Mouse (Mus musculus): ENCODE measurements around the gene Tpst1.

DNA sequence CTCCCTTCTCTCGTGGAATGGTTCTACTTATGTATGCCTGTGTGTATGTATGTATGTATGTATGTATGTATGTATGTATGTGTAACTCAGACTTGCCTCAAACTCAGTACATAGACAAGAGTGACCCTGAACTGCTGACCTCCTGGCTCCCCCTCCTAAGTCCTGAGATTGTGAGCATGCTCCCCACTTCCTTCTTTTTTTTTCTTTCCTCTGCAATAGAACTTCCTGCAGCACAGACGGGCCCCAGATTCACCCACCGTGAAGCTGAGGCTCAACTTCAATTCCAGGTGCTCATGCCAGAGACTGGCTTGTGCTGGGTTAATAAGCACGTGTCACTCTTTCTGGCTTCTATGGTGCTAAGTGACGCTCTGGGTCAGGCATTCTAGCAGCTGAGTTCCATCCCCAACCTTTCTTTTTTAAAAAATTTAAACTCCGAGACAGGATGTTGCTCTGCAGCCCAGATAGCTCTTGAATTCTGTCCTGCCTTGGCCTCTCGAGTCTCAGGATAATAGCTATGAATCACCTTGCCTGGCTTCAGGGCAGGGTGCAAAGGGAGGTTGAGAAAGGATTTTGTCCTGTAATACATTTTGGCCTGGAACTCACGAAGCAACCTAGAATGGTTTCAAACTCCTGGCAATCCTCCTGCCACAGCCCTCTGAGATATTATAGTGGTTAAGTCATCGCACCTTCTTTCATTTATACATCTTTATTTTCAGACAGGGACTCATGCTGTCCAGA, 5.1 kb downstream of the Tpst1 start:
- no peak for TF ChIP-seq CTCF (IDR thresholded peaks at IDR 0.05; ENCODE audit: low read depth, low read length)
- TF ChIP-seq TAL1 (conservative IDR thresholded peaks at IDR 0.05; ENCODE audit: low read depth, low read length) = no peak

Data from G1E (cell line).